Mouse (Mus musculus) frontal cortex, postnatal 25 days (tissue): ENCODE data around the gene Cenps.
A peak's percentile ranks its signal among the peaks of the same experiment; 100 is the strongest.

Experiments used
- DNase-seq, 2 experiments: peaks; one replicate each; pipeline ENCODE4 v3.0.0; 2022; ENCODE audit warnings: low spot score in 2 of 2

Cenps gene

DNA sequence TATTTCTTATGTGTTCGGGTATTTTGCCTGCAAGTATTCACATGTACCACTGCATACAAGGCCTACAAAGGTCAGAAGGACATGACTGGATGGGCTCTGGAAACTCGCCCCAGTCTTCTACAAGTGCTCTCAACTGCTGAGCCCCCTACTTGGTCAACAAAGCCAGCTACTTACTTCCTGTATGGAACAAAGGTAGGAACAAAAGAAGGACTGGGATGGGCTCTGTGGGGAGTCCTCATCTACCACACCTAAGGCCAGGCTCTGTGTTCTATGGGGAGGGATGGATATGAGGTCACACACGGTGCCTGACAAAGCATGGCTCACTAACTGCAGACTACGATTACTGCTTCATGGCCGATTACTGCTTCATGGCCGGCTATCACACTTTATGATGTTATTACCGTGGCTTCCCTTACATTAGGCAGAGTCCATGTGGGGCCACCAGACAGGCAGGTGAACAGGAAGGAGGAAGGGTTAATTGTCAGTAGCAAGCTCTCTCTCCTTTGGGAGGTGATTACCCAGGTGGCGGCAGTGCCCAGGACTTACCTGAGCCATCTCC lies 20.1 kb upstream of the Cenps start:
- no peak for DNase-seq

DNA sequence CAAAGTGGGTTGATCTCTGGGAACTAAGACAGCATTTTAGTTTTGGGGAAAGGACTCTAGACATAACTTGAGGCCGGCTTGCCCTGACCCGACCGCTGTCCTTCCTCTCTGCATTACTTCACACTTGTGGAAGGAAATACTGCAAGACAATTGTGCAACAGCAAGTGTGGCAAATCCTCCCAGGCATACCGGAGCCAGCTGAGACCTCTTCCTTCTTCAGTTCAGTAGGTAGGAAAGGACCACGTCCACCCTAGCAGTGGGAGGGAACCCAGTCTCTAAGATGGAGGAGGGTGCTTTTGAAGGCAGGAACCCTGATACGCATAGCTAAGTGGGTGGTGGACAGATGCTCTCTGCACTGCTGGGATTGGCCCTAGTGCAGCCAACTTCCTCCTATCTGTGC lies 18.3 kb upstream of the Cenps start:
- DNase-seq = no peak

DNA sequence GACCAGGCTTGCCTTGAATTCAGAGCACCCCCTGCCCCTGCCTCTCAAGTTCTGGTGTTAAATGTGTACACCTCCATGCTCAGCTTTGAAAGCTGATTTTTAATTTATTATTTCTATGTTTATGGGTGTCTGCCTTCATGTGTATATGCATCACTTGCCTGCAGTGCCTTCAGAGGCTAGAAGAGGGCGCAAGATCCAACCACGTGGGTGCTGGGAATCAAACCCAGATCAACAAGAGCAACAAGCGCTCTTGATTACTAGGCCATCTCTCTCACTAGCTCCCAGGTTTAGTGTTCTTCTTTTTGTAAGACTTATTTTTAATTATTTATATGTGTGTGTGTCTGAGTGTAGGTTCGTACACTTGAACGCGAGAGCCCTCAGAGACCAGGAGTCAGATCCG lies 17.4 kb upstream of the Cenps start:
- no peak for DNase-seq

DNA sequence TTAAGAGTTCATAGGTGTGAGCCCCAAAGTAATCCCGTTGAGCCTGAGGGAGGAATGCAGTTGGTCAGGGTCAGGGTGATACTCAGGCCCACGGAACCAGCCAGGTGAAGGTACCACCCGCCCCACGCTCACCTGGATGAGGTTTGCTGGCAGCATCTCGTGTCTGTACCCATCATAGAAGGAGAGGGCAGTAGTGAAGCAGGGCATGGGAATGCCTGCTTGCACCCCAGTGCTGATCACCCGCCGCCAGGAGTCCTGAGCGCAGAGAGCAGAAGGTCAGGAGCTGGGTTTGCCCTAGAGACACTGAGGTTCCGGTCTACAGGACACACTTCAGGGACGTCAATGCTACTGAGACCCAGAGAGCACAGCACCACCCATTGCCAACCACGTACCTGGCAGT lies 13.3 kb upstream of the Cenps start:
- DNase-seq = no peak

DNA sequence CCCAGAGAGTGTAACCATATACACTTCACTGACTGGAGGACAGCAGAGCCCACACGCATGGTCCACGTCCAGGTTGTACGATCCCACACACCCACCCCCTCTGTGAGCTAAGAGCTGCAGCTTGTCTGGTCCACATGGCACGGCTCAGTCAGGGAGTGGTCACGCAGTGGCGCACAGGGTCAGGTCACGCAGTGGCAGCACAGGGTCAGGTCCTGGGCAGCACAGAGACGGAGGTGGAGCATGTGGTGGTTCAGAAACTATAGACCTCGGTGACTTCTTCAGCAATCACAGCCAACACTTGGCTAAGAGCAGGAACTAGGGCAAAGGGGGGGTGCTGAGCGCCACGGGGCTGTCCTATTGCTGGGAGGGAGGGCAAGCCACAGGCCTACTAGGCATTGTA lies 12.8 kb upstream of the Cenps start:
- no peak for DNase-seq

DNA sequence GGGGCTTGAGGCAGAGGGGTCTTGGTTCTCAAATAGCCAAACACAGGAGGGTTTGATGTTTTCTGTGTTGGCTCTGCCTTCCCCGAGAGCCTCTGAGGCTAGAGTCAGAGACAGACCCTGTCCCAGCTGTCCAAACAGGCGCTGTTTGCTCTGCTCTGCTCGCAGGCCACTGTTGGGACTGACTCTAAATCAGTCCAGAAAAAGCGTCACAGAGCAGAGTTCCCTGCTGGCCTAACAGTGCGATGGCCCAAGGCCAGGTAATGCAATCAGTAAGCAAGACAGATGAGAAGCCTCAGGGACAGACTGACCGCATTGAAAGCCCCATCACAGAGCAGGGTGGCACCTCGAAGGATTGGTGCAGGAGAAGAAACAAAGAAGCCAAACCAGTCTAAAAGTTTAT lies 12.2 kb upstream of the Cenps start:
- DNase-seq = no peak

DNA sequence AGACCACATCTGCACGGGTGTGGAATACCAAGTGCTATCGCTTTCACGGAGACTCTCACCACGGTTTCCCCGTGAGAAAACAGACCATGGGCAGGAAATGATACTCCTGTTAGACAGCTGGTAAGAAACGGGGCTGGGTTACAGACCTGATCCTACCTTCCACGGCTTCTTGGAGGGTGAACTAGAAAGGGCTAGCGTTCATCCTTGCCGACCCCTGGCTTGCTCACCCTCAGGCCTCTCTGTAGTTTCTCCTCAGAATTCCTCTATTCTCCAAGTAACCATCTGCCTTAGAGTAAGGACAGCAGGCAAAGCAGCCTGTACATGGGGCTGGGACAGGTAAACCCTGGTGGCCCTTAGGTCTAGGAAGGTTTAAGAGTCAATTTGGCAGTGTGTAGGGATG lies 11.8 kb upstream of the Cenps start:
- no peak for DNase-seq

DNA sequence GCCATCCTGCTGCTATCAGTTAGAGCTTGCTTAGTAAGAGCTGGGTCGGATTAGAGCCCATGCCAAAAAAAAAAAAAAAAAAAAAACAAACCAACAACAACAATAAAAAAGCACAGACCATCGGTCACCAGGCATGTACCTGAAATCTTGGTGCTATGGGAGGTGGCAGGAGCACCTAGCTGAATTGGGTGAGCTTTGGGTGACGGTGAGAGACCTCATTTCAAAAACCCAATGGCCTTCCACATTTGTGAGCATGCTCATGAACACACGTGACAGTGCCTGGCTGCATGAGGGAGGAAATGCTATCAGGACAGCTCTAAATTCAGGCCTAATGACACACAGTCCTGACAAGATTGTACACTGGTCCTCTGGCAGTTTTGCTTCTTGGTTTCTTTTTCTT lies 10.7 kb upstream of the Cenps start:
- DNase-seq = no peak

DNA sequence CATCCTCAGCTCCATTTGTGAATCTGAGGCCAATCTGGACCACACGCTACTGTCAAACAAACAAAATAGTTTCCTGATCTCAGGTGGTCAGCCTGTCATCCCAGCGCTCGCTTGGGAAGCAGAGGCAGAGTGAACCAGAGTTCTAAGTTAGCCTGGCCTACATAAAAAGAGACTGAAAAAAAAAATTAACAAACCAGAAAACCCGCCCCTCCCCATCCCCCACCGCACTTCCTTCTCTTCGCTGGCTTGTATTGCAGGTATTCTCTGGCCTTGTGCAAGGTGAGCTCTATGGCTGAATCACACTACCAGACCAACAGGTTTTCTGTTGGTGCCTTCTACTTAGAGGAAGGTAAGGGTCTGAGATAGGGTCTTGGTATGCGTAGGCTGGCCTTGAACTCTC lies 10.1 kb upstream of the Cenps start:
- no peak for DNase-seq

DNA sequence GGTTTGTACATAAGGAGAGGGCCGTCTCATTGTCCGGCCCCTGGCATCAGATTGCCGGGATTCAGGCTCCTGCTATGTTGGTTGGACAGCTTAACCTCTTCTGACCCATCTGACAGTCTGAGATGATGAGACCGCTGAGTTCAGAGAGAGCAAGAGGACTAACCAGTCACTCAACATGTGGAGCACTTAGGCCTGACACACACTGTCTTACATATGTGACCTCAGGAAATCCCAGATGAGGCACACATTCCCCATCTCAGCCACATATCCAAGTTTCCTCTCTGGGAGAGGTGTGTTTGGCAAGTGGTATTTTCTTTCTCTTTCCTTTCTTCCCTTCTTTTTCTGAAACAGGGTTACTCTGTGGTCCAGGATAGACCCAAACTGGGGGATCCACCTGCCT lies 7.7 kb upstream of the Cenps start:
- no peak for DNase-seq

DNA sequence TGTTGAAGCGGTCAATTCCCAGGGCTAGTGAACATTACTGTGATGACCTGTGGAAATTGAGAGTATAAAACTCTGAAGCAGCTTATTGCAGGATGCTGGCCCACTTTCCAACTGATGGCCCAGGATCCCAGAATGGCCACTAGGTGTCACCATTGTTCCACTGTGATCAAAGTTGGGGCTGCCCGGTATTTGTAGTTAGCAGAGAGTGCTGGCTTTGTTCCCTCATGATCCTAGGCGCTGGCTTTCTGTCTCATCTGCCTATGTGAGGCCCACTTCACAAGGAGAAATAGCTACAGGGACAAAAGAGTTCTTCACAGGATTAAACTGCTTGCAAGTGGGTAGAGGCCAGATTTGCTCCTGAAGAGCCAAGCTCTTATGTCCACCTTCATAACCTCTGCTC lies 7.0 kb upstream of the Cenps start:
- DNase-seq = peak; percentile 69 to 82

DNA sequence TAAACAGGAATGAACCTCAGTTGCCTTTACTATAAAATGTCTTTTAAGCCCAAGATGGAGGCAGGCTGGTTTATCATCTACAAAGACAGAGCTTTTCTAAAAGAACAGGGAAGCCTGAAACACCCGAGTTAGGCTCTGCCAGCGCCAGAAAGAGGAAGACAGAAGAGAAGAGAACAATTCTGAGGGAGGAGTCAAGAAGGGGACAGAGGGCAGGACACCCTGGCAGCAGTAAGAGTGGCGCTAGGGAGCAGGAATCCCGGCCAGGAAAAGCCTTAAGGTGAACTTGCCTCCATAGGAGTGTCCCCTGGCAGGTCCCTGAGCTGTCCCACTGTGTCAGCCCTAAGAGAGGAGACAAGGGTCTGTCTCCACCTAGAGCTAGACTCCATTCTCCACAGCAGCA lies 6.2 kb upstream of the Cenps start:
- DNase-seq = no peak

DNA sequence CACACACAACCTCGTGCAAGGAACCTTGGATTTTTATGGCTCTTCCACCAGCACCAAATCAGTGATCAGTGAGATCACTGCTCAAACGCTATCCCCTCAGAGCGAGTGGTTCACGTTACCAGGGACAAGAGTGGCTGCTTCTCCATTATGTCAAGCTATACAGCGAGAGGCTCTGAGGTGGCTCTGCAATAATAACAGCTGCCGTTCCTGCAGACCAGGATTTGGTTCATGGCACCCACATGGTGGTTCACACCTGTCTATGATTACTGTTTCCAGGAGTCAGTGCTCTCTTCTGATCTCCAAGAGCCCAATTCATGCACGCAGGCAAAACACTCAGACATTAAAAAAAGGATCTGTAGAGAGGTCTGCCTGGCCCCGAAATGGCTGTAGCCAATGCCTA lies 1.1 kb upstream of the Cenps start:
- no peak for DNase-seq

DNA sequence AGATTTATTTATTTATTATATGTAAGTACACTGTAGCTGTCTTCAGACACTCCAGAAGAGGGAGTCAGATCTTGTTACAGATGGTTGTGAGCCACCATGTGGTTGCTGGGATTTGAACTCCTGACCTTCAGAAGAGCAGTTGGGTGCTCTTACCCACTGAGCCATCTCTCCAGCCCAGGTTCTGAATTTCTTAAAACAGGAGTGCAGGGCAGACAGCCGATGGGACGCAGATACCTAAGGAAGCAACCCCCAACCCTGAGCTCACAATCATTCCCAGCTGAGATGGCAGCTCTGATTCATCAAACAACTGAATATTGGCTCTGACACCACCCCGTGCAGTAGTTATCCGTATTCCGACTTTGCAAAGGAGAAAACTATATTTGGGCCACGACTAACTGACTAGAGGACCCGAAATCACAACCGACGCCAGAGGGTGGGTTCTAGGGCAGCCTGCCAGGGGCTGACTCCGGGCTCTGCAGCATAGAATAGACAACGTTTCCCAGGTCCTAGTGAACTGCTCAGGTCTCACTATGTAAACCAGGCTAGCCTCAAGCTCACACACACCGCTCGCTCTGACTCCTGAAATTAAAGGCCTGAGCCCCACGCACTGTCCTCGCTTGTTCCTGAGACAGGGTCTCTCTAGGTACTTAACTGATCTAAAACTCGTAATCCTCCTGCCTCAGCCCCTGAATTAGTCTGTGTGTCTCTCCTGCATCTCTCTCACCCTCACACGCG lies 1.1 kb downstream of the Cenps start:
- no peak for DNase-seq

DNA sequence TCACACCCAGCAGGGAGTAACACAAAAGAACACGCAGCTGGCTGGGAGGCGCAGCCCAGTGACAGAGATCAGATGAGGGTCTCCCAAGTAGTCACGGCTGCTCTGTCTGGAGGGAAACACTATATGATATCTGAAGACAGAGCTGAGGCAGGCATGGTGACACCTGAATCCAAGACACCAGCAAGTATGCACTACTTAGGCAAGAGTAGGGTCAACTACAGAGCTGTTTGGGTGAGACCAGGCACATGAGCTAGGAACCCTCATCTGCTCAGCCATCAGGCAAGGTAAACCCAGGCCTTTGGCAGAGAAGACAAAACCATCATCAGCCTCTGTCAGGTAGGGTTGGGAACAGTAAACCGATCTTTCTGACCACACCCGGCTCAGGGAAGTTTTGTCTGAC lies 4.0 kb downstream of the Cenps start:
- DNase-seq = no peak

DNA sequence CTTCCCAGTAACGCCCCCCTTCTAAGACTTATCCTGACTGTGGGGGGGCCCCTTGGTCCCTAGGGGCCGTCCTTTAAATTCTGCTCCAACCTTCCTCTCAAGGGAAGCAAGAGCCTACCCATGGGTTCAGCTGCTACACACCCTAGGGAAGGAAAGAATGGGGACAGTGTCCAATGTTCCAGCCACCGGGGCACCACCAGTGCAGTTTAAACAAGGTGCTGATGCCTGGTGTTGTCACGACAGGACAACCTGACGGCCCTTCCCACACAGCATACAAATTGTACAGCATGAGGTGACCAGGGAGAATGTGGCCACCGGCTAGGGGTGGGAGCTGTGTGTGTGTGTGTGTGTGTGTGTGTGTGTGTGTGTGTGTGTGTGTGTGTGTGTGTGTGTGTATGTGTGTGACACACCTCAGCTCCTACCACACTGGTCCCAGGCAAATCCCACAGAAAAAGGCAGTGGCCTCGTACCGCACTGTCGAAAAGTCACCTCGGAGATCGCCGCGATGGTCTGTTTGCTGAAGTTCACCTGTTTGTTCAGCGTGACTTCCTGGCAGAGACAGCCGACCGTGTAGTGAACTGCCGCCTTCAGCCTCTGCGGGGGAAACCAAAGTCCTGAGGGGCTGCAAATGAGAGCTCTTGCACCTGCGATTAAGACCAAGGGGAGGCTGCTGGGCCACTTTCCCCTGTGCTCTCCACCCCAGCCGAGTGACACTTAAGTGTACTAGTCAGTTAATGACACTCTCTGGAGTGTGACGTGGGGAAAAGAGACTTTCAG lies 5.5 kb downstream of the Cenps start:
- DNase-seq = no peak

DNA sequence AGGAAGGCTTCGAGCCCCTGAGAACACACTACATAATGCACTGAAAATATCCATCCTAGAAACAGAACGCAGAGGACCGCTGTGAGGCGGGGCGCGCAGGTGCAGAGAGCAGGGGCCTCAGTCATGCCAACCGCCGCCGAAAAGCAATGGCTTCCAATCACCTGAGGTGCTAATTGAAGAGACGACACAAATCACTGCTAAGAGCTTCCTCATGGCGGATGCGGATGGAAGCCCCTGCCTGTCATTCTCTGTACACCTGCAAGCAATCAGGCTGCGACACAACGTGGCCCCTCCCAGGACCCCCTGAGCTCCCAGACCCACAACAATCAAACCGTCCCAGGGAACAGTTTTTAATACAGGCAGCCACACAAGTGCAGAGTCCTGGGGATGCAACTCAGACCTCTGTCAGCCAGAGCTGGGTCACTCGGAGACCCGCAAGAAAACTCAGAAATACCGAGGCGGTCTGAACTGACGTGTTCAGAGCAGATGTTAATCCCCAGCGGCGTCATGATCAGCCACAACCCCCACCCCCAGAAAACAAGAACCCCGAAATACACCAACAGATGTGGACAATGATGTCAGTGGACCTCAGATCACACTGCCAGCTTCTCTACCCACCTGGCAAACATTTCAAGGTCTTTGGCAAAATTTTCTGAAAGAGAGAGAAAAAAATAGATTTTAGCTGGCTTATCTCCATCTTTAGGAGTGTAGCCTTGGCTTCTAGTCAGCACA lies 6.2 kb downstream of the Cenps start:
- no peak for DNase-seq

DNA sequence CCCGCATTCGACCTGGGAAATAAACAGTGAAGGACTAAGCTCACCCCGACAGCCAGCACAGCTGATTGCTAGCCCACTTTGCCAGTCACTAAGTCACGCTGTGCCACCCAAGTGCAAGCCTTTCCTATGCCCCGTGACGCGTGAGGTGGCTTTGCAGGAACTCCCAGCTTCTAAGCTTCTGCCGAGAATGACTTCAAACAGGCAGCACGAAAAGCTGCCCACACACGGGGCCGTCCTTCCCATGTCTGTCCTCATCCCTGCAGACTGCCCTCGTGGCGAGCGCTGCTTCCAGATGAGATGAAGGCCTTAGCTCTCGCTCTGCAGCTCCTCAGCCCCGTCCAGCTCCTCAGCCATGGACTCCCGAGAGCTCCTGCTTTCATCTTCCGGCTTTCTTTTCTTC lies 9.0 kb downstream of the Cenps start:
- no peak for DNase-seq

DNA sequence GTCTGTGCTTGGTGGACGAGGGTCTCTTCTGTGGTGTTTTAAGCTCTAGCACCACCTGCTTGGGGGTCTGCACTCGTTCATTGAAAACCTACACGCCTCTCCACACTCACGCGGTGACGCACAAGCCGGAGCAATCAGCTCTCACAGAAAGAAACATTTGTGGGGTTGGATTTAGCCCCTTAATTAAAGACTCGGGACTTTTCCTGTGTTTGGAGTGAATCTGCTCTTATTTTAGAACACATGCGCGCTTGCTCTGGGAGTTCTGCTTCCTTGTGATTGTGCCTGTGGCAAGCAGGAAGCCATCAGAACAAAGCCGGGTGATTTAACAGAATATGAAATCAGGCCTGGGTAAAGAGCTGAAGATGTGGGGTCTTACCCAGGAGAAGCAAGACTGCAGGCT lies 10.8 kb downstream of the Cenps start, which contains the start of gene Cort:
TSS of gene Cort (minus strand) at position 101 of the 400 bp plus-strand sequence.
- no peak for DNase-seq

DNA sequence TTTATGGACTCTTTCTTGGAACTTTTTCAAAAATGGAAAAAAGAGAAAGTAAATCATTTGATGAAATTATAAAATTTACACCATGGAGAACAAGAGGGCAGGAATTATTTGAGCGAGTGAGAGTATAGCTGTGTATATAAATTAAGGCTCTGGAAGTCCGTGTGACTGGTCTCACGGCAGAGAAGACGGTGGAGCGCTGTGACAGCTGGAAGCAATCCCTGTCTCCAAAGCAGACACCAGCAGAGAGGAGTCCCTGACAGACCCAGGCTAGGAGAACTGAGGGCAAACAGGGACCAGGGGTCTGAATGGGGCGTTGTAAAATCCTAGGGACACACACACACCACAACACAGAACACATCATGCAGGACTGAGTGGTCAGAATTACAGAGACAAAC lies 11.3 kb downstream of the Cenps start:
- no peak for DNase-seq

DNA sequence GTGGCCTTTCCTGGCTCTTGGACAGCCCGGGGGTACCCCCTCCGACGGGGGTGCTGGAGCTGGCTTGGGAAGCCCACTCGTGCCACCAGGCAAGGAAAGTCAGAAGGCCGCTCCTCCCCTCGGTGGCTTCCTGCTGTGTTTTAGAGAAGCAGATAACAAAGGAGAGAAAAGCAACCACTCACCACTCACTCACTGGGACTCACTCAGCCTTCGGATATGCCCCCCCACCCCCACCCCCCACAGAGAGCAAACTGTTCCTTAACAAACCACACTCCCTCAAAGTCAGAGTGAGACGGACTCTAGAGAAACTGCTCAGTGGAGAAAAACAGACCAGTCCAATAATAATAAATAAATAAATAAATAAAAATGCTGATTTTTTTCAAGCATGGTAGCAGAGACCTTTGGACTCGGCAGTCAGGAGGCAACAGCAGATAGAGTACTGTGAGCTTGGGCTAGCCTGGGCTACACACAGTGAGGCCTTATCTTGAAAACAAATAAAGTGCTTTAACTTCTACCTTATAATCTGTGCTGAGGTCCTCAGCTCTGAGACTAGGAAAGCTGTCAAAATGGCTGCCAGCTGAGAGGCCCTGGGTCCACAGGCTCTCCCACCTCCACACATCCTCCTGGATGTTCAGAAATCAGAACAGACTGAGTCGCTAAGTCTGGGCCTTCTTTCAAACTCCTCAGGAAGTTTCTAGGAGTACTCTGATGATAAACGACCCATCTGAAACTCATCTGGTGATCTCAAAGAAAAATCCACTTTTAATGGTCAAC lies 11.9 kb downstream of the Cenps start:
- no peak for DNase-seq

DNA sequence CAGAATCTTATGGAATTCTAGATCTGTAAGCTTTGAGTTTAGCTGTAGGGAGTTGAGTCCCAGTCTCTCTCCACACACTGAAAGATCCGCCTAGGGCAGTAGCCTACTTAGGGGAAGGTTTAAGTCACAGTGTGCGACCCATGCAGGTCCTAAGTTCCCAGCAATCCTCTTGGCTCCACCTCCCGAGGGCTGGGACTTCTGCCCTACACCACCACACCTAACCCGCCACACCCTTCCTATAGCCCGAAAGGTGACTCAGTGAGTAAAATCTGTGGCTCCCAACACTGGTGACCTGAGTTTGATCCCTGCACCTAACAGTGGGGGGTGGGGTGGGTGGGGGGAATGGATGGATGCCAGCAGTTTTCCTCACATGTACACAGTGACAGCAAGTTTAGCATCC lies 14.0 kb downstream of the Cenps start:
- DNase-seq = no peak
